Mouse (Mus musculus) kidney, postnatal 0 days (tissue): ENCODE measurements around the gene Ms4a4b. TPM values are rescaled to one million over a fixed set of nuclear protein-coding genes. Genes with fewer than 3 reads are reported as not detected.

ENCODE experiments used
- ATAC-seq: fragments of 200-750 bp; cut with Nextera tagmentation; replicated peaks from 2 replicates; pipeline ENCODE4 v1.8.0; 2017; ENCODE audit warnings: low read depth, moderate number of reproducible peaks, moderate TSS enrichment, moderate library complexity; ENCODE audit not compliant: low FRiP score
- DNase-seq: peaks from one replicate; pipeline ENCODE4 v3.0.0-alpha.2; 2016; ENCODE audit warnings: low spot score
- H3K27ac ChIP-seq: fragments of 300-500 bp; sonication (generic); 2 replicates; pipeline ENCODE4 v1.5.1; 2014; ENCODE audit warnings: mild to moderate bottlenecking
- H3K27me3 ChIP-seq: fragments of 300-500 bp; sonication (generic); 2 replicates; pipeline ENCODE4 v1.6.1; 2014; ENCODE audit warnings: low read length, mixed read lengths; ENCODE audit not compliant: insufficient read depth
- H3K36me3 ChIP-seq: fragments of 300-500 bp; sonication (generic); 2 replicates; pipeline ENCODE4 v1.6.1; 2014; ENCODE audit warnings: low read length, mixed read lengths; ENCODE audit not compliant: insufficient read depth
- H3K4me1 ChIP-seq: fragments of 300-500 bp; sonication (generic); replicated peaks from 2 replicates; pipeline ENCODE4 v1.6.1; 2014; ENCODE audit warnings: antibody characterized with exemption, low read length, mixed read lengths; ENCODE audit not compliant: insufficient read depth
- H3K4me2 ChIP-seq: fragments of 300-500 bp; sonication (generic); 2 replicates; pipeline ENCODE4 v1.6.1; 2014; ENCODE audit warnings: mild to moderate bottlenecking, low read length, moderate library complexity, mixed read lengths
- H3K4me3 ChIP-seq: fragments of 300-500 bp; sonication (generic); replicated peaks from 2 replicates; pipeline ENCODE4 v1.5.1; 2014; ENCODE audit warnings: low read depth, low read length
- H3K9ac ChIP-seq: fragments of 300-500 bp; sonication (generic); 2 replicates; pipeline ENCODE4 v1.6.1; 2014; ENCODE audit warnings: low read depth, low read length
- H3K9me3 ChIP-seq: fragments of 300-500 bp; sonication (generic); replicated peaks from 2 replicates; pipeline ENCODE4 v1.6.1; 2016; ENCODE audit warnings: low read length, inconsistent platforms, mixed read lengths
- CTCF ChIP-seq: IDR thresholded peaks from 2 replicates; pipeline ENCODE4 v1.5.1; 2016; ENCODE audit warnings: antibody characterized with exemption, low read depth, mild to moderate bottlenecking, moderate library complexity
- WGBS: fragments of 180-500 bp; shearing (Covaris S2); extraction: QIAGEN DNeasy Blood & Tissue Kit; methylation state at CpG from one replicate; pipeline ENCODE4 v1.1.7; 2014; 5-methylcytosine and 5-hydroxymethylcytosine counted together
- polyA plus RNA-seq: library from polyadenylated mRNA; unstranded; fragments of >200 nt; fragmentation: Nextera tagmentation; extraction: Ambion mirVana; gene quantifications from 2 replicates; pipeline ENCODE4 v1.2.1, GENCODE M21; 2015

Ms4a4b gene
- polyA plus RNA-seq, 1 experiment from 2014 or later: 0.28 TPM

- H3K4me1 ChIP-seq: no peaks in the 10 kb centered on the region
- H3K27me3 ChIP-seq: no peaks in the 10 kb centered on the region
- no peak for TF ChIP-seq CTCF
- ATAC-seq (no peak), DNase-seq (no peak)
- no peak overlapping the region for H3K4me3 ChIP-seq
- no peak overlapping the region for H3K9ac ChIP-seq
- 91% methylated on average over 1 of the region's 1 CpGs for WGBS
- H3K9me3 ChIP-seq: no peaks in the 10 kb centered on the region
- no peak overlapping the region for H3K4me2 ChIP-seq
- H3K36me3 ChIP-seq: no peaks in the 10 kb centered on the region
- H3K27ac ChIP-seq: no peak overlapping the region
Observed at GRCm38 (mm10) chr19:11500796-11501195, 57.4 kb downstream of the Ms4a4b start.

GRCm38 (mm10) chr19:11501326-11501725 is 58.0 kb downstream of the Ms4a4b start:
- Histone ChIP-seq H3K4me2 (no peak overlapping the region), H3K27ac (no peak overlapping the region), H3K4me3 (no peak overlapping the region), H3K27me3 (no peaks in the 10 kb centered on the region), H3K9ac (no peak overlapping the region), H3K4me1 (no peaks in the 10 kb centered on the region), H3K9me3 (no peaks in the 10 kb centered on the region), H3K36me3 (no peaks in the 10 kb centered on the region)
- 81% methylated on average over 4 of the region's 4 CpGs for WGBS
- no peak for ATAC-seq
- TF ChIP-seq CTCF: no peak
- no peak for DNase-seq

GRCm38 (mm10) chr19:11504857-11505256 is 61.5 kb downstream of the Ms4a4b start:
- H3K4me1 ChIP-seq: no peaks in the 10 kb centered on the region
- no peak overlapping the region for H3K9ac ChIP-seq
- no peak for DNase-seq
- WGBS: 77% methylated on average over 1 of the region's 1 CpGs
- H3K36me3 ChIP-seq: no peaks in the 10 kb centered on the region
- no peak for TF ChIP-seq CTCF
- no peaks in the 10 kb centered on the region for H3K9me3 ChIP-seq
- H3K27me3 ChIP-seq: no peaks in the 10 kb centered on the region
- H3K27ac ChIP-seq: no peak overlapping the region
- no peak overlapping the region for H3K4me2 ChIP-seq
- ATAC-seq: no peak
- H3K4me3 ChIP-seq: no peak overlapping the region

GRCm38 (mm10) chr19:11513458-11513857 is 70.1 kb downstream of the Ms4a4b start:
- no peak for TF ChIP-seq CTCF
- ATAC-seq: no peak

GRCm38 (mm10) chr19:11516246-11516645 is 72.9 kb downstream of the Ms4a4b start, which contains the start of gene Ms4a6b:
Gene Ms4a6b, plus strand, starts transcription at chr19:11516512.
- no peak for TF ChIP-seq CTCF
- H3K4me2 ChIP-seq: no peak within 1 kb of the TSS
- ATAC-seq (no peak), DNase-seq (no peak)
- no peaks in the 10 kb centered on the region for H3K9me3 ChIP-seq
- H3K4me3 ChIP-seq: no peak within 1 kb of the TSS
- H3K27ac ChIP-seq: no peak within 1 kb of the TSS
- no peak within 1 kb of the TSS for H3K9ac ChIP-seq
- H3K27me3 ChIP-seq: no peaks in the 10 kb centered on the region
- no peaks in the 10 kb centered on the region for H3K4me1 ChIP-seq
- no peaks in the 10 kb centered on the region for H3K36me3 ChIP-seq

More at GRCm38 (mm10) chr19:11513458-11513857, 70.1 kb downstream of the Ms4a4b start:
- H3K36me3 ChIP-seq: no peaks in the 10 kb centered on the region
- H3K4me1 ChIP-seq: no peaks in the 10 kb centered on the region
- whole genome bisulfite sequencing: 67% methylated on average over 1 of the region's 1 CpGs
- no peaks in the 10 kb centered on the region for H3K9me3 ChIP-seq
- no peak overlapping the region for H3K9ac ChIP-seq
- no peak overlapping the region for H3K27ac ChIP-seq
- H3K27me3 ChIP-seq: no peaks in the 10 kb centered on the region
- no peak for DNase-seq
- H3K4me3 ChIP-seq: no peak overlapping the region
- H3K4me2 ChIP-seq: no peak overlapping the region

Other genes starting within 250 kb of the Ms4a4b start
- not detected in 2 replicates for gene Ms4a13, start 246.8 kb upstream of the Ms4a4b start, polyA plus RNA-seq
- gene Ms4a12, start 211.1 kb upstream of the Ms4a4b start, polyA plus RNA-seq: not detected in 2 replicates
- gene Ms4a1, start 177.3 kb upstream of the Ms4a4b start, polyA plus RNA-seq: 0.08 and 0.09 TPM in 2 replicates
- not detected in 2 replicates for gene Ms4a5, start 159.7 kb upstream of the Ms4a4b start, polyA plus RNA-seq
- 0.07 and 0.11 TPM in 2 replicates for gene Ms4a14, start 129.1 kb upstream of the Ms4a4b start, polyA plus RNA-seq
- gene Ms4a7, start 107.4 kb upstream of the Ms4a4b start, polyA plus RNA-seq: 9.7 and 11.8 TPM in 2 replicates
- gene Ms4a4a, start 68.0 kb upstream of the Ms4a4b start, polyA plus RNA-seq: 3.5 and 3.6 TPM in 2 replicates
- 0.73 and 1.7 TPM in 2 replicates for gene Ms4a4c, start 38.8 kb upstream of the Ms4a4b start, polyA plus RNA-seq
- 5.4 and 7.4 TPM in 2 replicates for gene Ms4a6c, start 25.8 kb downstream of the Ms4a4b start, polyA plus RNA-seq
- 0.09 TPM in 1 of 2 replicates, not detected in the other for gene Gm8369, start 42.4 kb downstream of the Ms4a4b start, polyA plus RNA-seq
- gene Ms4a6b, start 73.0 kb downstream of the Ms4a4b start, polyA plus RNA-seq: 4.9 and 5.6 TPM in 2 replicates
- 0.23 and 0.58 TPM in 2 replicates for gene Ms4a4d, start 93.2 kb downstream of the Ms4a4b start, polyA plus RNA-seq
- gene Ms4a6d, start 161.3 kb downstream of the Ms4a4b start, polyA plus RNA-seq: 4.7 and 8.0 TPM in 2 replicates
- 4.6 and 4.8 TPM in 2 replicates for gene Ms4a2, start 180.2 kb downstream of the Ms4a4b start, polyA plus RNA-seq
- gene Ms4a3, start 197.3 kb downstream of the Ms4a4b start, polyA plus RNA-seq: not detected in 2 replicates
- not detected in 2 replicates for gene Oosp2, start 217.0 kb downstream of the Ms4a4b start, polyA plus RNA-seq
- gene Oosp1, start 247.6 kb downstream of the Ms4a4b start, polyA plus RNA-seq: not detected in 2 replicates